Mouse (Mus musculus): ENCODE data around the gene Asah2. TPM values are rescaled to one million over a fixed set of nuclear protein-coding genes. Genes with fewer than 3 reads are reported as not detected.

The Asah2 gene
- total RNA-seq, 2 experiments from 2014 or later: 15.6 to 20.6 TPM

- peak; percentile 89 for DNase-seq
Observed at GRCm38 (mm10) chr19:31971998-31972397, 136.0 kb downstream of the Asah2 start.

GRCm38 (mm10) chr19:31971405-31971804, 136.6 kb downstream of the Asah2 start:
- DNase-seq: no peak

DNA sequence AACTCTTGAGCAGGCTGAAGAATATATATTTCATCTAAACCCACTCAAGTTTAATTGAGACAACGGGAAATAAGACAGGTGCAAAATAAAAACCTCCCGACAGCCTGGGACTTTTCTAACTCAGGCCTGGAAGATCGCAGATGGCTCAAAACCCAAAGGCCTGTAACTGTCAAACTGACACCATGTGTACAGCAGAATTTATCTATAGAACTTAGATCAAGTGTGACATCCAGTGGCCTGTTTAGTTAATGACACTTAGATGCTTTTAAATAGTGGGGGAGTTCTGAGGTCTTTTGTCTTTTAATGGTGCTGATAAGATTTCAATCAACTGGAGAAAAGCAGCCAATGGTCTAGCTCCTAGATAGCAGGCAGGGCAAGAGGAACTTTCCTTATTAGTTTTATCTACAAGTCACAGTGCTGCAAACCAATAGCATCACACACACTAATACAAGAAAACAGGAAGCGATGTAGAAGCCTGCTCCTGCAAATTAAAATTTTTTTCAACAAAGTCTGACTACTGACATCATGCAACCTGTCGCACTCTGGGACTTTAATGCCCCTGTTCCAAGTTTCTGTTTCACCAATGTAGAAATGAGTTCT, 140.0 kb downstream of the Asah2 start:
- DNase-seq: no peak

DNA sequence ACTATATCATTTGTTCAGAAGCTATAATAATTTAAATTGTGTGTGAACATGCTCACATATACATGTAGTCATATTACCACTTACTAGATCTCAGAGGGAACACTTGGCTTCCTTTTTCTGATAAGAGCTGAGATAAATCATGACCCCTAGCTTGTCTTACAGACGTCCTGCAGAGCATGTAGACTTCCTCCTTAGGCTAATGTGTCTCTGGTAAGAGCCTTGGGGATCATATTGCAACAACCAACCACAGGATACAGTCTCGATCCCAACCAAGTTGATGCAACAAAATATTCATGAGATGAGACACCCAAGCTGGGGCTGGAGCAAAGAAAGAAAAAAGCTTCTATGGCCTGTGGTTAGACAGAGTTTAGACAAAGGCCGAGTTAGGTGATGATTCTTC, 144.9 kb downstream of the Asah2 start:
- DNase-seq: no peak

DNA sequence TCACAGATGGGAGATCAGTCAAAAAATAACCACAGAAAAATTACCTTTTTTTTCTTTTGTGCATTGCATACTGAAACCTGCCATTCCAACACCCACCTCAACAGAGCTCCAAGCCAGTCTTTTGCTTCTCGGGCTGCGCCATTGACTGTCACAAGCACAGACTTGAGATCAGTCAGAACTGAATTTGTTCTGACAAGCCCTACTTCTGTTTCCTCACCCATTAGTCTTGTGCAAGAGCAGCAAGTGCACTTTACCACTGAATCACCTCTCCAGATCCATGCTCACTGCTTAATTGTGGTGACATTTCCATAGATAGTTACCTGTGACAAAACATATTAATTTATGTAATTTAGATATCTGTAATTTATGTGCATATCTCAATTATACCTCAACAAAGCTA, 147.6 kb downstream of the Asah2 start:
- no peak for DNase-seq

DNA sequence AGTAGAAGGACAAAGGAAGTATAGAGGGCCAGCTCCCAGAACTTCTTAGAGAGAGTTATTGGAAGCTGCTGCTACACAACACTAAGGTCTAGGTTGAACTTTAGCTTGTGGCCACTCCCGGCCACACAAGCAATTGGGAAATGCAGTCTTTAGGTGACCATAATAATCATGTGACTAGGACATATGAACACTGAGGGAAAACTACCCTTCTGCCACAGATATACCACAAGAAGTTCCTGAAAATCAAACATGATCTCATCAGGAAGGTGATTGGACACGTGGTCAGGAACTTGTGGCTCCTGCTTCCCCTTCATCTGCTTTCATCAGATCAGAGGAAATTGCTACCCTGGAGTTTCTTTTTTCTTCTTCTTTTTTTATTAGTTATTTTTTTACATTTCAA, 151.7 kb downstream of the Asah2 start:
- DNase-seq: no peak

DNA sequence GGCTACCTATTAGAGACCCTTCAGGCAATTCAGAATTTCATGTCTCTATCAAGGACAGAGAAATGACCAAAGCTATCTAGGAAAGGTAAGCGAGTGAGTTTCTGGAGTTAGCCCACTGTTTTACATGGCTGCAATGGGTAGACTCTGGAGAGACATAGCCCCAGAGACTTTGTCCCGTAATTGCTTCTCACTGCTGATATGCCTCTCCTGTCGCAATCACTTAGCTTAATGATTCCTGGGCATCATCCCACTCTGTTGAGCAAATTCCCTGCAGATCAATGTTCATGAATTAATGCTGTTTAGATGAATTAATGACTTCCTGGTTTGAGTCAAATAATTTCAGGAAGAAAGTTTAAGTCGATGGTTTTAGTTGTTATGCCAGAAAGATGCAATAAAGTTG, 153.3 kb downstream of the Asah2 start:
- no peak for DNase-seq

DNA sequence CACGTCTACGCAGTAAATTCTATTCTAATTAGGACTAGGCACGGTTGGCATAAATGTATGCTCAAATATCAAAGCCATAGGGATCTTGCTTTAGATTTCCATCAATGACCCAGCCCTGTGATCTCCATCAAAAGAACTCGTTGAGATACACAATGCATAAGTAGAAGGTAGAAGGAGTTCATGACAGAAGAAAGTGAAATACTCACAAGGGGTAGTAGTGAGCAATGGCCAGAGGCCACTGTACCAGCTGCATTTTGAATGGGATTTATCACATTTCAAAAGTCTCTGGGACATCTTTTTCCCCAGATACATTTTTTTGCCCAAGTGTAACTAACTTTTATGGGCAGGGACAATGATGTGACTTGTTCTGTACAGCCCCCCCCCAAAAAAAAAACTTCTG, 153.7 kb downstream of the Asah2 start:
- no peak for DNase-seq

- no peak for DNase-seq
Observed at GRCm38 (mm10) chr19:31953799-31954198, 154.2 kb downstream of the Asah2 start.

DNA sequence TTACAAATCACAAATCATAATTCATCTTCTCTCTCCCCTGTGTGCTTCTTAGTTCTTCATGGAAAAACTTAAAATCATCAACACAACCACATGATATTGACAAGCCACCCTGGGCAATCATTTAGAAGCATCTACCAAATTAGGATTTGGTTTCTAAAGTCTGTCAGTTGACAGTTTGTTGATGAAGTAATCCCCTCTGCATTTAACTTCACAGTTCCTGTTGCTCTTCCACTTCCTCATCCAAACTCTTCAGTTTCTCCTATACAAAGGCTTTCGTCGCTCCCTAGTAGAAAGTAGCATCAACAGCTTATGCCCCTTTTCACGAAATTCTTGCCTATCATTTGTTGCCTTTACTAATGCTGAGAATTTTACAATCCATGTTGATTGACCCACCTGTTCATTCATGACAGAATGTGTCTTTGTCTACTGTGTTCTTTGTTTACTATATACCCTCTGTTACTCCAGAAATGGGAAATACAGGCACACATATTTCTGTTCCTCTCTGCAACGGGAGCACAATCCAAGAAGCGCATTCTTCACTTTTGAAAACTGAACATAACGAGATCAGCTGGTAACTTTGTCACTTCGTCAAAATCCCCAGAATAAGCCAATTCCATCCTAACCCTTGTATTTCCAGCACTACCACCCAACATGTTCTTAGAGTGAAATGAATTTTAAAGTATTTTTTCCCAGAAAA, 157.1 kb downstream of the Asah2 start:
- no peak for DNase-seq

Other genes with a start within 250 kb of the Asah2 start
- not detected for gene A1cf, start 239.4 kb downstream of the Asah2 start, total RNA-seq (2021)

Measured in heart, postnatal 4 days (tissue).